In genomic region chr2:27835758-27836460, GRCm38 (mm10) we compare ENCODE assay signal across 9 mouse cellular contexts. TPM values are rescaled to one million over a fixed set of nuclear protein-coding genes. Genes with fewer than 3 reads are reported as not detected.
A peak's percentile ranks its signal among the peaks of the same experiment; 100 is the strongest.
DNase-seq lines count a peak whose midpoint lies in the region; ATAC-seq lines count a peak whose summit lies in the region.
"Had no signal": no experiment of that assay in that cellular context is flagged by ENCODE, and none has a peak within 500 bp of the region (broad histone marks: within the 10 kb centered on the region; RNA-seq: fewer than 3 reads in every experiment).

No protein-coding gene starts in this region.

- H3K9me3 ChIP-seq in neural tube, embryonic 13.5 days = no peaks in the 10 kb centered on the region
- H3K9me3 ChIP-seq: megakaryocyte, embryonic 14.5 days had no signal

- 16% methylated on average over 10 of the region's 10 CpGs for whole genome bisulfite sequencing in neural tube, embryonic 13.5 days

- peak overlapping the region; percentile 69 for H3K27ac ChIP-seq in neural tube, embryonic 13.5 days (replicated peaks)

- H3K4me1 ChIP-seq in neural tube, embryonic 13.5 days (replicated peaks) = peaks cover 12% of the 10 kb centered on the region

- no peak overlapping the region; the same call in 1 of the 2 replicates for H3K4me2 ChIP-seq in neural tube, embryonic 13.5 days

- ATAC-seq in frontal cortex, adult (ENCODE audit: low TSS enrichment) = peak; percentile 50; the same call in 1 of the 2 replicates
- peak; percentile 50 for ATAC-seq in neural tube, embryonic 13.5 days (ENCODE audit: low read depth)

- H3K9ac ChIP-seq in neural tube, embryonic 13.5 days = no peak overlapping the region

- H3K36me3 ChIP-seq in neural tube, embryonic 13.5 days = no peaks in the 10 kb centered on the region

- DNase-seq in urinary bladder, postnatal 14 days (ENCODE audit: low spot score) = peak; percentile 34
- DNase-seq in urinary bladder, adult 18-20 months (ENCODE audit: low spot score in 2 of 2) = no peak
- DNase-seq in layer of hippocampus, postnatal 25 days (ENCODE audit: extremely low spot score in 1 of 2, low spot score in 1 of 2) = peak; percentile 27 to 29
- DNase-seq in T-cell, adult 2 months (ENCODE audit: low spot score) = no peak
- no peak for DNase-seq in ovary, postnatal 14 days (ENCODE audit: low spot score)
- DNase-seq in adrenal gland, postnatal 25 days = no peak

- H3K27me3 ChIP-seq in neural tube, embryonic 13.5 days = no peaks in the 10 kb centered on the region

- no peak overlapping the region for H3K4me3 ChIP-seq in neural tube, embryonic 13.5 days
- H3K4me3 ChIP-seq: megakaryocyte, embryonic 14.5 days had no signal

RNA-seq across cellular contexts. Expression of gene Col5a1, which starts 50.3 kb away (rescaled TPM):
- total RNA-seq in layer of hippocampus, postnatal 25 days (2021) = 1 to 10 TPM; 3.3 to 4.2 TPM
- 25.8 and 27.4 TPM in 2 replicates for polyA plus RNA-seq in neural tube, embryonic 13.5 days (2015; fragmentation: Nextera tagmentation; extraction: Ambion mirVana)
- total RNA-seq in adrenal gland, postnatal 25 days (2021) = 60.7 and 62.0 TPM in 2 replicates

Comparison
In these comparisons a context has a peak if more than half of its experiments do, and no peak if none do; other contexts are left out.
1. DNase-seq: peak in urinary bladder, postnatal 14 days (single experiment) and layer of hippocampus, postnatal 25 days (2 of 2); none in urinary bladder, adult 18-20 months (0 of 2), T-cell, adult 2 months (single experiment), ovary, postnatal 14 days (single experiment) and adrenal gland, postnatal 25 days (single experiment).
2. RNA of gene Col5a1, which starts 50.3 kb away (total RNA-seq): 60.7 to 62.0 TPM in adrenal gland, postnatal 25 days; 3.3 to 4.2 TPM in layer of hippocampus, postnatal 25 days; every median in the first group is over 10 times any median in the second.